12 mouse cellular contexts compared by ENCODE assay signal in genomic region chr6:48555956-48556355, GRCm38 (mm10). TPM values are rescaled to one million over a fixed set of nuclear protein-coding genes. Genes with fewer than 3 reads are reported as not detected.
DNase-seq lines count a peak whose midpoint lies in the region; ATAC-seq and TF ChIP-seq lines count a peak whose summit lies in the region.
"Had no signal": no experiment of that assay in that cellular context is flagged by ENCODE, and none has a peak within 500 bp of the region (broad histone marks: within the 10 kb centered on the region; RNA-seq: fewer than 3 reads in every experiment).

No protein-coding gene starts in this region.

- H3K9ac ChIP-seq in kidney, postnatal 0 days (ENCODE audit: low read depth, low read length), result no peak overlapping the region
- H3K9ac ChIP-seq in intestine, embryonic 16.5 days (ENCODE audit: low read depth, low read length), result no peak overlapping the region
- no peak overlapping the region for H3K9ac ChIP-seq in neural tube, embryonic 14.5 days (replicated peaks; ENCODE audit: low read depth, low read length)

- H3K4me1 ChIP-seq in kidney, postnatal 0 days (replicated peaks; ENCODE audit: insufficient read depth, low read length), result peaks cover 3% of the 10 kb centered on the region; the same call in 1 of the 2 replicates
- peaks cover 6% of the 10 kb centered on the region; the same call in 1 of the 2 replicates for H3K4me1 ChIP-seq in intestine, embryonic 16.5 days (ENCODE audit: control insufficient read depth, insufficient read depth, low read length)
- H3K4me1 ChIP-seq in neural tube, embryonic 14.5 days (ENCODE audit: control insufficient read depth, insufficient read depth, low read length), result peaks cover 7% of the 10 kb centered on the region; the same call in 1 of the 2 replicates

- no peaks in the 10 kb centered on the region for H3K27me3 ChIP-seq in kidney, postnatal 0 days (ENCODE audit: insufficient read depth, low read length)
- H3K27me3 ChIP-seq in intestine, embryonic 16.5 days (replicated peaks; ENCODE audit: control insufficient read depth, insufficient read depth, low read length), result no peaks in the 10 kb centered on the region
- H3K27me3 ChIP-seq in neural tube, embryonic 14.5 days (ENCODE audit: control insufficient read depth, insufficient read depth, low read length), result no peaks in the 10 kb centered on the region

- DNase-seq in cerebellum, adult 11-12 months, result peak; percentile 45
- no peak for DNase-seq in cerebellum, adult 11 months
- no peak for DNase-seq in kidney, postnatal 0 days (ENCODE audit: low spot score)
- DNase-seq in kidney, postnatal 14 days, result no peak
- no peak for DNase-seq in gastrocnemius, postnatal 14 days
- DNase-seq in lung, adult 18-20 months, result no peak
- DNase-seq: adrenal gland, postnatal 36 days; cerebellum, postnatal 36 days; lung, adult 2 months had no signal

- 0 out of 2 replicates have a peak overlapping the region, but pooled peaks have one; percentile 98 for H3K27ac ChIP-seq in kidney, postnatal 0 days
- H3K27ac ChIP-seq in intestine, embryonic 16.5 days (ENCODE audit: low read length), result peak overlapping the region; percentile 92; the same call in 1 of the 2 replicates
- no peak overlapping the region for H3K27ac ChIP-seq in neural tube, embryonic 14.5 days (ENCODE audit: low read depth, low read length)

- 93% methylated on average over 3 of the region's 3 CpGs for WGBS in kidney, postnatal 0 days
- WGBS in intestine, embryonic 16.5 days, result 87% methylated on average over 3 of the region's 3 CpGs
- 90% methylated on average over 3 of the region's 3 CpGs for WGBS in neural tube, embryonic 14.5 days

- no peak overlapping the region for H3K4me2 ChIP-seq in kidney, postnatal 0 days (ENCODE audit: low read length)
- no peak overlapping the region for H3K4me2 ChIP-seq in intestine, embryonic 16.5 days (ENCODE audit: low read depth, low read length)
- peak overlapping the region; percentile 69; the same call in 1 of the 2 replicates for H3K4me2 ChIP-seq in neural tube, embryonic 14.5 days (ENCODE audit: low read depth, low read length)

- intact Hi-C loops in gastrocnemius, postnatal 14 days (cut with DNase I; ENCODE audit: low total_unique reads), result no loop called here

- no peaks in the 10 kb centered on the region for H3K9me3 ChIP-seq in kidney, postnatal 0 days (replicated peaks; ENCODE audit: low read length)
- H3K9me3 ChIP-seq in intestine, embryonic 16.5 days (ENCODE audit: control insufficient read depth, low read length), result no peaks in the 10 kb centered on the region
- H3K9me3 ChIP-seq in neural tube, embryonic 14.5 days (ENCODE audit: control insufficient read depth, low read length), result no peaks in the 10 kb centered on the region

- no peak overlapping the region for H3K4me3 ChIP-seq in kidney, postnatal 0 days (replicated peaks; ENCODE audit: low read depth, low read length)
- H3K4me3 ChIP-seq in intestine, embryonic 16.5 days (ENCODE audit: low read length), result no peak overlapping the region
- no peak overlapping the region for H3K4me3 ChIP-seq in neural tube, embryonic 14.5 days (ENCODE audit: low read depth, low read length)

- no peak for TF ChIP-seq CTCF in kidney, postnatal 0 days (IDR thresholded peaks at IDR 0.05; ENCODE audit: low read depth)

- no peak for ATAC-seq in kidney, postnatal 0 days (replicated peaks; ENCODE audit: low FRiP score, low read depth)
- no peak for ATAC-seq in intestine, embryonic 16.5 days
- ATAC-seq in neural tube, embryonic 14.5 days (ENCODE audit: low read depth), result no peak

- peaks cover 3% of the 10 kb centered on the region; the same call in 1 of the 2 replicates for H3K36me3 ChIP-seq in kidney, postnatal 0 days (ENCODE audit: insufficient read depth, low read length)
- no peaks in the 10 kb centered on the region for H3K36me3 ChIP-seq in intestine, embryonic 16.5 days (ENCODE audit: control insufficient read depth, insufficient read depth, low read length)
- H3K36me3 ChIP-seq in neural tube, embryonic 14.5 days (ENCODE audit: control insufficient read depth, insufficient read depth, low read length), result no peaks in the 10 kb centered on the region

RNA-seq across cellular contexts. Expression of gene Lrrc61, which starts 1.4 kb away (rescaled TPM):
- 11.5 and 11.9 TPM in 2 replicates for polyA plus RNA-seq in kidney, postnatal 0 days (2015; fragmentation: Nextera tagmentation; extraction: Ambion mirVana)
- 10.4 and 12.5 TPM in 2 replicates for polyA plus RNA-seq in intestine, embryonic 16.5 days (2015; fragmentation: Nextera tagmentation; extraction: Ambion mirVana)
- 15.1 and 22.8 TPM in 2 replicates for polyA plus RNA-seq in neural tube, embryonic 14.5 days (2014; fragmentation: Nextera tagmentation; extraction: Ambion mirVana)
- 10 to 100 TPM; 13.2 to 15.4 TPM for total RNA-seq in gastrocnemius, postnatal 14 days (2021)

RNA-seq across cellular contexts. Expression of gene Rarres2, which starts 16.6 kb away (rescaled TPM):
- polyA plus RNA-seq in kidney, postnatal 0 days (2015; fragmentation: Nextera tagmentation; extraction: Ambion mirVana), result 66.8 and 80.3 TPM in 2 replicates
- polyA plus RNA-seq in intestine, embryonic 16.5 days (2015; fragmentation: Nextera tagmentation; extraction: Ambion mirVana), result 105 and 109 TPM in 2 replicates
- polyA plus RNA-seq in neural tube, embryonic 14.5 days (2014; fragmentation: Nextera tagmentation; extraction: Ambion mirVana), result 0.68 and 11.8 TPM in 2 replicates
- total RNA-seq in gastrocnemius, postnatal 14 days (2021), result 10 to 100 TPM; 22.2 to 35.7 TPM

RNA-seq across cellular contexts. Expression of gene Atp6v0e2, which starts 18.5 kb away (rescaled TPM):
- 31.1 and 34.6 TPM in 2 replicates for polyA plus RNA-seq in kidney, postnatal 0 days (2015; fragmentation: Nextera tagmentation; extraction: Ambion mirVana)
- polyA plus RNA-seq in intestine, embryonic 16.5 days (2015; fragmentation: Nextera tagmentation; extraction: Ambion mirVana), result 25.1 and 26.0 TPM in 2 replicates
- 248 and 275 TPM in 2 replicates for polyA plus RNA-seq in neural tube, embryonic 14.5 days (2014; fragmentation: Nextera tagmentation; extraction: Ambion mirVana)
- 10 to 100 TPM; 48.6 to 48.9 TPM for total RNA-seq in gastrocnemius, postnatal 14 days (2021)

RNA-seq across cellular contexts. Expression of gene Gm45021, which starts 33.5 kb away (rescaled TPM):
- 0.38 TPM in 1 of 2 replicates, not detected in the other for polyA plus RNA-seq in kidney, postnatal 0 days (2015; fragmentation: Nextera tagmentation; extraction: Ambion mirVana)
- polyA plus RNA-seq in intestine, embryonic 16.5 days (2015; fragmentation: Nextera tagmentation; extraction: Ambion mirVana), result not detected in 2 replicates
- 0.90 TPM in 1 of 2 replicates, not detected in the other for polyA plus RNA-seq in neural tube, embryonic 14.5 days (2014; fragmentation: Nextera tagmentation; extraction: Ambion mirVana)
- total RNA-seq in gastrocnemius, postnatal 14 days (2021), result not detected
- total RNA-seq: adrenal gland, postnatal 36 days had no signal
- polyA plus RNA-seq: frontal cortex, adult 2 months; lung, adult 2 months had no signal

RNA-seq across cellular contexts. Expression of gene Repin1, which starts 37.7 kb away (rescaled TPM):
- polyA plus RNA-seq in kidney, postnatal 0 days (2015; fragmentation: Nextera tagmentation; extraction: Ambion mirVana), result 37.4 and 43.5 TPM in 2 replicates
- polyA plus RNA-seq in intestine, embryonic 16.5 days (2015; fragmentation: Nextera tagmentation; extraction: Ambion mirVana), result 22.1 and 22.4 TPM in 2 replicates
- polyA plus RNA-seq in neural tube, embryonic 14.5 days (2014; fragmentation: Nextera tagmentation; extraction: Ambion mirVana), result 38.9 and 40.8 TPM in 2 replicates
- 10 to 100 TPM; 18.5 to 19.0 TPM for total RNA-seq in gastrocnemius, postnatal 14 days (2021)
